Mouse (Mus musculus) erythroblast, embryonic 14.5 days (primary cell): ENCODE results near the gene Pard6b.
"Not testable (repeated sequence)": the region's sequence is repeated elsewhere in the genome, so short reads cannot be mapped to it uniquely, and the experiment has no call there.

ENCODE experiments used
- GATA1 ChIP-seq: IDR thresholded peaks from 2 replicates; pipeline ENCODE4 v1.6.1; 2012; ENCODE audit warnings: low read length, inconsistent platforms, mixed read lengths
- TAL1 ChIP-seq: IDR thresholded peaks from 3 replicates; pipeline ENCODE4 v1.6.1; 2012; ENCODE audit warnings: low read length, inconsistent platforms, mixed read lengths

DNA sequence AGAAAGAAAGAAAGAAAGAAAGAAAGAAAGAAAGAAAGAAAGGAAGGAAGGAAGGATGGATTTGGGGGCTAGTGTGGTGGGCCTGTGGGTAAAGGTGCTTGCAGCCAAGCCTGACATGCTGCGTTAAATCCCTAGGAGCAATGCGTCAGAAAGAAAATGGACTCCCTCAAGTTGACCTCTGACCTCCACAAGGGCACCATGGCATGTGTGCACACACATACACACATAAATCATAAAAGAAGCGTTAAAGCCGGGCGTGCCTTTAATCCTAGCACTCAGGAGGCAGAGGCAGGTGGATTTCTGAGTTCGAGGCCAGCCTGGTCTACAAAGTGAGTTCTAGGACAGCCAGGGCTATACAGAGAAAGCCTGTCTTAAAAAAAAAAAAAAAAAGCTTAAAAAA, 27.1 kb downstream of the Pard6b start:
- not testable (repeated sequence) for TF ChIP-seq GATA1, TAL1
